Mouse (Mus musculus): ENCODE measurements around the gene Trim25.

DNA sequence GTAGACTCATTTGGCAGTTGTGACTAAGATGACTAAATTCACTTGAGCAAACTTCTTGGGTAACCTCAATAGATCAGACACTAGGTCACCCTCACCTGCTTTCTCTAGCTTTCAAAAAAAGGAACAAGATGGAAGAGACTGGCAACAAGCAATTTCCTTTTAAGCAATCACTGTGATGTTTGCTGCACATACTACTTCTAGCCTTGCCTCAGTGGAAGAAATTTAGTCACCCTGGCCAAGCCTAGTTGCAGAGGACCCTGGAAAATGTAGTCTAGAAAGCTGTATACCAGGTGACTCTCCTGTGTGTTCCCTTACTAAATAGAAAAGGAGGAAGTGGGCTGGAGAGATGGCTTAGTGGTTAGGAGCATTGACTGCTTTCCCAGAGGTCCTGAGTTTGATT is 7.2 kb downstream of the Trim25 start:
- TF ChIP-seq CTCF (IDR thresholded peaks at IDR 0.05; ENCODE audit: extremely low read depth, insufficient read depth, low read length) (no peak), POLR2A (IDR thresholded peaks at IDR 0.05; ENCODE audit: extremely low read depth, insufficient read depth, low read length) (no peak)
